Mouse (Mus musculus): Measurements from ENCODE around the gene Ptbp1. TPM values are rescaled to one million over a fixed set of nuclear protein-coding genes. Genes with fewer than 3 reads are reported as not detected.

The Ptbp1 gene
- polyA plus RNA-seq, 1 experiment from 2014 or later: 74.0 TPM

- H3K36me3 ChIP-seq (ENCODE audit: control insufficient read depth, insufficient read depth, low read length): peaks cover 11% of the 10 kb centered on the region
- peak overlapping the region; percentile 98 for H3K4me3 ChIP-seq (replicated peaks; ENCODE audit: low read depth, low read length)
- peaks cover 55% of the 10 kb centered on the region for H3K4me1 ChIP-seq (ENCODE audit: control insufficient read depth, insufficient read depth, low read length)
- WGBS: 0% methylated on average over 15 of the region's 15 CpGs
- ATAC-seq (ENCODE audit: low FRiP score, low TSS enrichment): peak; percentile 41
- H3K9ac ChIP-seq (replicated peaks; ENCODE audit: low read length): peak overlapping the region; percentile 74
- H3K27ac ChIP-seq (replicated peaks; ENCODE audit: low read depth, low read length): peak overlapping the region; percentile 100
- no peaks in the 10 kb centered on the region for H3K9me3 ChIP-seq (ENCODE audit: control insufficient read depth, low read length)
- no peaks in the 10 kb centered on the region for H3K27me3 ChIP-seq (ENCODE audit: control insufficient read depth, insufficient read depth, low read length)
- peak overlapping the region; percentile 90 for H3K4me2 ChIP-seq (ENCODE audit: low read length)
- peak; percentile 94 for DNase-seq
Measured at GRCm38 (mm10) chr10:79853392-79853791, 835 bp upstream of the Ptbp1 start.

- peak overlapping the region; percentile 100 for H3K27ac ChIP-seq (replicated peaks; ENCODE audit: low read depth, low read length)
- H3K4me3 ChIP-seq (replicated peaks; ENCODE audit: low read depth, low read length): peak overlapping the region; percentile 98
- peaks cover 56% of the 10 kb centered on the region for H3K4me1 ChIP-seq (ENCODE audit: control insufficient read depth, insufficient read depth, low read length)
- peak; percentile 88 for DNase-seq
- peaks cover 27% of the 10 kb centered on the region for H3K36me3 ChIP-seq (ENCODE audit: control insufficient read depth, insufficient read depth, low read length)
- no peaks in the 10 kb centered on the region for H3K27me3 ChIP-seq (ENCODE audit: control insufficient read depth, insufficient read depth, low read length)
- H3K9ac ChIP-seq (replicated peaks; ENCODE audit: low read length): peak overlapping the region; percentile 93
- no peaks in the 10 kb centered on the region for H3K9me3 ChIP-seq (ENCODE audit: control insufficient read depth, low read length)
- H3K4me2 ChIP-seq (ENCODE audit: low read length): peak overlapping the region; percentile 93
- WGBS: under 1% methylated on average over 83 of the region's 83 CpGs
- ATAC-seq (ENCODE audit: low FRiP score, low TSS enrichment): peak; percentile 38
Measured at GRCm38 (mm10) chr10:79854801-79855541, 744 bp downstream of the Ptbp1 start.

- peak; percentile 51 for DNase-seq
Measured at GRCm38 (mm10) chr10:79855558-79856184, 1.4 kb downstream of the Ptbp1 start.

GRCm38 (mm10) chr10:79856280-79856679 is 2.1 kb downstream of the Ptbp1 start:
- 45% methylated on average over 6 of the region's 6 CpGs for WGBS
- no peak for ATAC-seq (ENCODE audit: low FRiP score, low TSS enrichment)
- peaks cover 55% of the 10 kb centered on the region for H3K4me1 ChIP-seq (ENCODE audit: control insufficient read depth, insufficient read depth, low read length)

More at GRCm38 (mm10) chr10:79855558-79856184, 1.4 kb downstream of the Ptbp1 start:
- Histone ChIP-seq H3K9ac (replicated peaks; ENCODE audit: low read length) (peak overlapping the region; percentile 93), H3K4me3 (replicated peaks; ENCODE audit: low read depth, low read length) (peak overlapping the region; percentile 98), H3K36me3 (ENCODE audit: control insufficient read depth, insufficient read depth, low read length) (peaks cover 34% of the 10 kb centered on the region), H3K4me2 (ENCODE audit: low read length) (peak overlapping the region; percentile 93), H3K27me3 (ENCODE audit: control insufficient read depth, insufficient read depth, low read length) (no peaks in the 10 kb centered on the region), H3K4me1 (ENCODE audit: control insufficient read depth, insufficient read depth, low read length) (peaks cover 56% of the 10 kb centered on the region), H3K27ac (replicated peaks; ENCODE audit: low read depth, low read length) (peak overlapping the region; percentile 100), H3K9me3 (ENCODE audit: control insufficient read depth, low read length) (no peaks in the 10 kb centered on the region)
- 4% methylated on average over 10 of the region's 10 CpGs for WGBS
- no peak for ATAC-seq (ENCODE audit: low FRiP score, low TSS enrichment)

GRCm38 (mm10) chr10:79856704-79857451 is 2.7 kb downstream of the Ptbp1 start:
- Histone ChIP-seq H3K4me3 (replicated peaks; ENCODE audit: low read depth, low read length) (peak overlapping the region; percentile 98), H3K36me3 (ENCODE audit: control insufficient read depth, insufficient read depth, low read length) (peaks cover 46% of the 10 kb centered on the region), H3K4me2 (ENCODE audit: low read length) (peak overlapping the region; percentile 93), H3K27ac (replicated peaks; ENCODE audit: low read depth, low read length) (0 out of 2 replicates have a peak overlapping the region, but pooled peaks have one; percentile 26), H3K9me3 (ENCODE audit: control insufficient read depth, low read length) (no peaks in the 10 kb centered on the region), H3K4me1 (ENCODE audit: control insufficient read depth, insufficient read depth, low read length) (peaks cover 49% of the 10 kb centered on the region), H3K27me3 (ENCODE audit: control insufficient read depth, insufficient read depth, low read length) (no peaks in the 10 kb centered on the region), H3K9ac (replicated peaks; ENCODE audit: low read length) (peak overlapping the region; percentile 93)
- WGBS: 58% methylated on average over 7 of the region's 7 CpGs
- no peak for ATAC-seq (ENCODE audit: low FRiP score, low TSS enrichment)
- no peak for DNase-seq

More at GRCm38 (mm10) chr10:79856280-79856679, 2.1 kb downstream of the Ptbp1 start:
- peak overlapping the region; percentile 98 for H3K4me3 ChIP-seq (replicated peaks; ENCODE audit: low read depth, low read length)
- H3K4me2 ChIP-seq (ENCODE audit: low read length): peak overlapping the region; percentile 93
- H3K9me3 ChIP-seq (ENCODE audit: control insufficient read depth, low read length): no peaks in the 10 kb centered on the region
- peak overlapping the region; percentile 93 for H3K9ac ChIP-seq (replicated peaks; ENCODE audit: low read length)
- peak overlapping the region; percentile 26; the same call in 1 of the 2 replicates for H3K27ac ChIP-seq (replicated peaks; ENCODE audit: low read depth, low read length)
- H3K36me3 ChIP-seq (ENCODE audit: control insufficient read depth, insufficient read depth, low read length): peaks cover 40% of the 10 kb centered on the region
- no peaks in the 10 kb centered on the region for H3K27me3 ChIP-seq (ENCODE audit: control insufficient read depth, insufficient read depth, low read length)
- no peak for DNase-seq

- Histone ChIP-seq H3K36me3 (ENCODE audit: control insufficient read depth, insufficient read depth, low read length) (peaks cover 51% of the 10 kb centered on the region), H3K4me1 (ENCODE audit: control insufficient read depth, insufficient read depth, low read length) (peaks cover 44% of the 10 kb centered on the region), H3K9ac (replicated peaks; ENCODE audit: low read length) (peak overlapping the region; percentile 93), H3K4me2 (ENCODE audit: low read length) (peak overlapping the region; percentile 93), H3K27ac (replicated peaks; ENCODE audit: low read depth, low read length) (0 out of 2 replicates have a peak overlapping the region, but pooled peaks have one; percentile 3), H3K27me3 (ENCODE audit: control insufficient read depth, insufficient read depth, low read length) (no peaks in the 10 kb centered on the region), H3K4me3 (replicated peaks; ENCODE audit: low read depth, low read length) (peak overlapping the region; percentile 98), H3K9me3 (ENCODE audit: control insufficient read depth, low read length) (no peaks in the 10 kb centered on the region)
- ATAC-seq (ENCODE audit: low FRiP score, low TSS enrichment): no peak
- WGBS: 29% methylated on average over 4 of the region's 4 CpGs
- peak; percentile 69 for DNase-seq
Measured at GRCm38 (mm10) chr10:79857452-79857811, 3.2 kb downstream of the Ptbp1 start.

GRCm38 (mm10) chr10:79857894-79858293 is 3.7 kb downstream of the Ptbp1 start:
- DNase-seq (no peak), ATAC-seq (ENCODE audit: low FRiP score, low TSS enrichment) (no peak)
- Histone ChIP-seq H3K4me2 (ENCODE audit: low read length) (peak overlapping the region; percentile 93), H3K27me3 (ENCODE audit: control insufficient read depth, insufficient read depth, low read length) (no peaks in the 10 kb centered on the region), H3K4me3 (replicated peaks; ENCODE audit: low read depth, low read length) (0 out of 2 replicates have a peak overlapping the region, but pooled peaks have one; percentile 5), H3K9me3 (ENCODE audit: control insufficient read depth, low read length) (no peaks in the 10 kb centered on the region), H3K36me3 (ENCODE audit: control insufficient read depth, insufficient read depth, low read length) (peaks cover 56% of the 10 kb centered on the region), H3K27ac (replicated peaks; ENCODE audit: low read depth, low read length) (0 out of 2 replicates have a peak overlapping the region, but pooled peaks have one; percentile 38), H3K9ac (replicated peaks; ENCODE audit: low read length) (peak overlapping the region; percentile 4; the same call in 1 of the 2 replicates), H3K4me1 (ENCODE audit: control insufficient read depth, insufficient read depth, low read length) (peaks cover 39% of the 10 kb centered on the region)
- 80% methylated on average over 2 of the region's 2 CpGs for WGBS

GRCm38 (mm10) chr10:79858416-79859074 is 4.3 kb downstream of the Ptbp1 start:
- 0 out of 2 replicates have a peak overlapping the region, but pooled peaks have one; percentile 5 for H3K4me3 ChIP-seq (replicated peaks; ENCODE audit: low read depth, low read length)
- 53% methylated on average over 17 of the region's 17 CpGs for WGBS
- H3K9me3 ChIP-seq (ENCODE audit: control insufficient read depth, low read length): no peaks in the 10 kb centered on the region
- H3K27ac ChIP-seq (replicated peaks; ENCODE audit: low read depth, low read length): 0 out of 2 replicates have a peak overlapping the region, but pooled peaks have one; percentile 38
- 0 out of 2 replicates have a peak overlapping the region, but pooled peaks have one; percentile 4 for H3K9ac ChIP-seq (replicated peaks; ENCODE audit: low read length)
- ATAC-seq (ENCODE audit: low FRiP score, low TSS enrichment) (no peak), DNase-seq (peak; percentile 81)
- H3K36me3 ChIP-seq (ENCODE audit: control insufficient read depth, insufficient read depth, low read length): peaks cover 63% of the 10 kb centered on the region
- no peaks in the 10 kb centered on the region for H3K27me3 ChIP-seq (ENCODE audit: control insufficient read depth, insufficient read depth, low read length)
- H3K4me1 ChIP-seq (ENCODE audit: control insufficient read depth, insufficient read depth, low read length): peaks cover 33% of the 10 kb centered on the region
- H3K4me2 ChIP-seq (ENCODE audit: low read length): peak overlapping the region; percentile 93

Measured in midbrain, embryonic 14.5 days (tissue).